14 mouse cellular contexts compared by ENCODE assay signal in the genomic region with DNA sequence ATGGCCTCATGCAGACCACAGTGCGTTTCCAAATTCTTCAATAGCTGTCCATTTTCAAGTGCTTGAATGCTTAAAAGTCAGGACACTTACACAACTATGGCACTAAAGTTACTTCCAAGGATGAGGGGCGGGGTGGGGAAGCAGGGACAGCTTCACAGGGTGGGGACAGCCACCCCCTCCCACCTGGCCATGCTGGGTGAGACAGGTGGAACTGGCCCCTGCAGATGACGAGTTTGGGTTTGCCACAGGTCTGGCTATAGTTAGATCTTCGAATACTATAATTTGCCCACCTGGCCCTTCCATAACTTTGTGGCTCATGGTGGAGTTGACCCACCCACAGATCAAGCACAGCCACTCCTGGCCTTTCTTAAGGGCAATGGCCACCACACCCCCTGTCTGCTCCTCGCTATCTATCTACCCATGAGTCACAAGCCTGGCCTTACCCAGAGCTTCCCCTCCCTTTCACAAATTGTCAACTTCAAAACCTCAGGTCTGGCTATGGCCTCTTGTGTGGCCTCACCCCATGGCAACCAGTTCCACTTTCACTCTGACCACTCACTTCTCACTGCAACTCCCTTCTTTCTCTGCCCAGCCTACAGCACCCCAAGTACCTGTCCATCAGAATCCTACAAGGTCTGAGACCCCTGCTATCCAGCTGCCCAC. TPM values are rescaled to one million over a fixed set of nuclear protein-coding genes. Genes with fewer than 3 reads are reported as not detected.
DNase-seq lines count a peak whose midpoint lies in the region; ATAC-seq and TF ChIP-seq lines count a peak whose summit lies in the region.
"Had no signal": no experiment of that assay in that cellular context is flagged by ENCODE, and none has a peak within 500 bp of the region (broad histone marks: within the 10 kb centered on the region; RNA-seq: fewer than 3 reads in every experiment).

No protein-coding gene starts in this region.

- WGBS in kidney, postnatal 0 days = 85% methylated on average over 5 of the region's 5 CpGs
- 81% methylated on average over 5 of the region's 5 CpGs for WGBS in intestine, embryonic 15.5 days
- 79% methylated on average over 5 of the region's 5 CpGs for WGBS in midbrain, embryonic 10.5 days

- TF ChIP-seq CTCF in kidney, postnatal 0 days (IDR thresholded peaks at IDR 0.05; ENCODE audit: low read depth) = no peak
- no peak for TF ChIP-seq CTCF in CH12.LX (conservative IDR thresholded peaks at IDR 0.05 in 1 of 2, IDR thresholded peaks at IDR 0.05 in 1 of 2; ENCODE audit: low read depth in 2 of 2, low read length in 2 of 2)

- TF ChIP-seq EP300 in CH12.LX (IDR thresholded peaks at IDR 0.05; ENCODE audit: low read length) = peak; percentile 77

- ATAC-seq in kidney, postnatal 0 days (replicated peaks; ENCODE audit: low FRiP score, low read depth) = peak; percentile 23; the same call in 1 of the 2 replicates
- ATAC-seq in intestine, embryonic 15.5 days = peak; percentile 83
- ATAC-seq in monocyte, adult 5-6 weeks (replicated peaks; ENCODE audit: insufficient number of reproducible peaks, low FRiP score, low TSS enrichment, poor library complexity, severe bottlenecking) = peak; percentile 91

- H3K4me1 ChIP-seq in kidney, postnatal 0 days (replicated peaks; ENCODE audit: insufficient read depth, low read length) = 0 out of 2 replicates have a peak, but pooled peaks cover 19% of the 10 kb centered on the region
- peaks cover 24 to 60% of the 10 kb centered on the region in 2 experiments for H3K4me1 ChIP-seq in CH12.LX (ENCODE audit: control insufficient read depth in 1 of 2, insufficient read depth in 2 of 2)
- peaks cover 25% of the 10 kb centered on the region for H3K4me1 ChIP-seq in intestine, embryonic 15.5 days (replicated peaks)
- H3K4me1 ChIP-seq in midbrain, embryonic 10.5 days = peaks cover 46% of the 10 kb centered on the region

- no peak for TF ChIP-seq RAD21 in CH12.LX (IDR thresholded peaks at IDR 0.05; ENCODE audit: low read depth, low read length)

- DNase-seq in kidney, postnatal 0 days (ENCODE audit: low spot score) = no peak
- DNase-seq in kidney, adult 11 months = no peak
- peak; percentile 64 for DNase-seq in CH12.LX (ENCODE audit: extremely low read depth)
- DNase-seq in cerebellum, postnatal 14 days = no peak
- DNase-seq in midbrain, embryonic 10.5 days (ENCODE audit: low spot score) = no peak
- DNase-seq in heart, postnatal 25 days (ENCODE audit: low spot score) = no peak
- DNase-seq: gastrocnemius, adult 2 months; kidney, adult 9 months had no signal

- H3K79me2 ChIP-seq in CH12.LX (replicated peaks; ENCODE audit: control insufficient read depth, extremely low read depth, insufficient read depth, poor library complexity, severe bottlenecking) = peaks cover 10% of the 10 kb centered on the region

- dilution Hi-C loops in CH12.LX (cut with MboI; ENCODE audit: extremely low pct_ligation_motif_present, extremely low pct_unique_long_range_greater_than_20kb, low sequenced_read_pairs) = no loop called here

- H3K27ac ChIP-seq in kidney, postnatal 0 days = no peak overlapping the region
- H3K27ac ChIP-seq in CH12.LX (ENCODE audit: insufficient read depth, low read depth) = no peak overlapping the region
- H3K27ac ChIP-seq in intestine, embryonic 15.5 days = no peak overlapping the region
- H3K27ac ChIP-seq in midbrain, embryonic 10.5 days (replicated peaks) = no peak overlapping the region
- H3K27ac ChIP-seq: gastrocnemius, adult 2 months; hindbrain, embryonic 12.5 days; limb, embryonic 12.5 days; neural tube, embryonic 13.5 days had no signal

- H3K4me3 ChIP-seq in kidney, postnatal 0 days (replicated peaks; ENCODE audit: low read depth, low read length) = no peak overlapping the region
- no peak overlapping the region for H3K4me3 ChIP-seq in CH12.LX (replicated peaks in 1 of 3; ENCODE audit: low read depth in 2 of 3, low read length in 2 of 3, poor library complexity in 1 of 3)
- H3K4me3 ChIP-seq in intestine, embryonic 15.5 days (replicated peaks) = no peak overlapping the region
- H3K4me3 ChIP-seq in midbrain, embryonic 10.5 days = no peak overlapping the region
- H3K4me3 ChIP-seq: gastrocnemius, adult 2 months; heart, embryonic 12.5 days; hindbrain, embryonic 12.5 days; limb, embryonic 12.5 days; neural tube, embryonic 13.5 days had no signal

- H3K9me3 ChIP-seq in kidney, postnatal 0 days (replicated peaks; ENCODE audit: low read length) = no peaks in the 10 kb centered on the region
- no peaks in the 10 kb centered on the region for H3K9me3 ChIP-seq in CH12.LX (replicated peaks; ENCODE audit: low read length)
- H3K9me3 ChIP-seq in intestine, embryonic 15.5 days = no peaks in the 10 kb centered on the region
- no peaks in the 10 kb centered on the region for H3K9me3 ChIP-seq in midbrain, embryonic 10.5 days (replicated peaks)
- H3K9me3 ChIP-seq: heart, embryonic 12.5 days; hindbrain, embryonic 12.5 days; limb, embryonic 12.5 days; neural tube, embryonic 13.5 days had no signal

- H3K27me3 ChIP-seq in kidney, postnatal 0 days (ENCODE audit: insufficient read depth, low read length) = no peaks in the 10 kb centered on the region
- H3K27me3 ChIP-seq in CH12.LX (replicated peaks) = no peaks in the 10 kb centered on the region
- H3K27me3 ChIP-seq in intestine, embryonic 15.5 days (replicated peaks) = no peaks in the 10 kb centered on the region
- 0 out of 2 replicates have a peak, but pooled peaks cover 6% of the 10 kb centered on the region for H3K27me3 ChIP-seq in midbrain, embryonic 10.5 days (ENCODE audit: low read depth, poor library complexity, severe bottlenecking)
- H3K27me3 ChIP-seq: heart, embryonic 12.5 days; hindbrain, embryonic 12.5 days; limb, embryonic 12.5 days; neural tube, embryonic 13.5 days had no signal

- intact Hi-C loops in heart, postnatal 25 days (cut with DNase I) = no loop called here

- TF ChIP-seq POLR2A in CH12.LX (IDR thresholded peaks at IDR 0.05; ENCODE audit: low read depth, low read length) = no peak

- H3K36me3 ChIP-seq in kidney, postnatal 0 days (ENCODE audit: insufficient read depth, low read length) = no peaks in the 10 kb centered on the region
- peaks cover 0 to 4% of the 10 kb centered on the region in 2 experiments for H3K36me3 ChIP-seq in CH12.LX (replicated peaks in 1 of 2; ENCODE audit: control insufficient read depth in 1 of 2, insufficient read depth in 1 of 2, low read length in 1 of 2)
- no peaks in the 10 kb centered on the region for H3K36me3 ChIP-seq in intestine, embryonic 15.5 days
- H3K36me3 ChIP-seq in midbrain, embryonic 10.5 days = no peaks in the 10 kb centered on the region
- H3K36me3 ChIP-seq: heart, embryonic 12.5 days; hindbrain, embryonic 12.5 days; limb, embryonic 12.5 days; neural tube, embryonic 13.5 days had no signal

- no peak overlapping the region for H3K4me2 ChIP-seq in kidney, postnatal 0 days (ENCODE audit: low read length)
- H3K4me2 ChIP-seq in CH12.LX (ENCODE audit: insufficient read depth, low read depth, poor library complexity, severe bottlenecking) = peak overlapping the region; percentile 51
- no peak overlapping the region for H3K4me2 ChIP-seq in intestine, embryonic 15.5 days (replicated peaks)
- H3K4me2 ChIP-seq: heart, embryonic 12.5 days; hindbrain, embryonic 12.5 days; limb, embryonic 12.5 days; neural tube, embryonic 13.5 days had no signal

- no peak overlapping the region for H3K9ac ChIP-seq in kidney, postnatal 0 days (ENCODE audit: low read depth, low read length)
- no peak overlapping the region for H3K9ac ChIP-seq in CH12.LX (ENCODE audit: insufficient read depth, low read depth)
- no peak overlapping the region for H3K9ac ChIP-seq in intestine, embryonic 15.5 days
- H3K9ac ChIP-seq: heart, embryonic 12.5 days; hindbrain, embryonic 12.5 days; limb, embryonic 12.5 days; neural tube, embryonic 13.5 days had no signal

- in situ Hi-C loops in CH12.LX (cut with MboI; ENCODE audit: low pct_ligation_motif_present, low pct_unique_long_range_greater_than_20kb, low sequenced_read_pairs) = no loop called here

TF ChIP-seq in CH12.LX, 34 proteins besides CTCF, POLR2A, EP300 and RAD21 (continues in another document):
- TF ChIP-seq MAZ (IDR thresholded peaks at IDR 0.05; ENCODE audit: low read depth, low read length) (no peak), IRF4 (IDR thresholded peaks at IDR 0.05; ENCODE audit: low read depth, low read length) (peak; percentile 94), ZNF384 (IDR thresholded peaks at IDR 0.05; ENCODE audit: low read depth, low read length) (no peak), SIN3A (IDR thresholded peaks at IDR 0.05; ENCODE audit: low read length) (no peak; the same call in 1 of the 2 replicates), ZMIZ1 (IDR thresholded peaks at IDR 0.05; ENCODE audit: low read depth, low read length) (no peak), ZC3H11A (IDR thresholded peaks at IDR 0.05; ENCODE audit: low read depth, low read length) (no peak), BHLHE40 (IDR thresholded peaks at IDR 0.05; ENCODE audit: low read depth, low read length) (no peak), MEF2A (IDR thresholded peaks at IDR 0.05; ENCODE audit: borderline replicate concordance, low read depth, low read length) (peak; percentile 51; the same call in 1 of the 2 replicates), MXI1 (IDR thresholded peaks at IDR 0.05; ENCODE audit: low read depth, low read length) (peak; percentile 57; the same call in 1 of the 2 replicates), ELF1 (IDR thresholded peaks at IDR 0.05; ENCODE audit: low read depth, low read length) (no peak), ZKSCAN1 (IDR thresholded peaks at IDR 0.05; ENCODE audit: borderline replicate concordance, low read depth, low read length) (no peak), NRF1 (IDR thresholded peaks at IDR 0.05; ENCODE audit: low read depth, low read length) (no peak), CHD1 (IDR thresholded peaks at IDR 0.05; ENCODE audit: low read depth, low read length) (no peak), RCOR1 (conservative IDR thresholded peaks at IDR 0.05; ENCODE audit: low read depth, low read length) (no peak), JUND (conservative IDR thresholded peaks at IDR 0.05; ENCODE audit: low read depth, low read length) (no peak), GABPA (IDR thresholded peaks at IDR 0.05; ENCODE audit: insufficient replicate concordance, low read depth, low read length) (no peak), MYC (IDR thresholded peaks at IDR 0.05; ENCODE audit: low read depth, low read length) (no peak), MAFK (IDR thresholded peaks at IDR 0.05; ENCODE audit: insufficient replicate concordance, low read length) (no peak)

RNA-seq across cellular contexts. Expression of a gene that starts 16.2 kb away (rescaled TPM):
- 20.5 and 22.1 TPM in 2 replicates for polyA plus RNA-seq in kidney, postnatal 0 days (2015; fragmentation: Nextera tagmentation; extraction: Ambion mirVana)
- total RNA-seq in CH12.LX (2012; rRNA removed) = 12.5 and 15.4 TPM in 2 replicates
- 15.7 and 15.8 TPM in 2 replicates for total RNA-seq in CH12.LX (2014; rRNA removed)
- 14.9 and 15.8 TPM in 2 replicates for polyA plus RNA-seq in CH12.LX (2012; ENCODE audit: insufficient read length, low read depth)
- polyA plus RNA-seq in intestine, embryonic 15.5 days (2015; fragmentation: Nextera tagmentation; extraction: Ambion mirVana) = 14.1 and 16.1 TPM in 2 replicates
- 4.6 to 6.6 TPM (median 4.8 TPM) in 3 replicates for total RNA-seq in monocyte, adult 5-6 weeks (2017)
- 5.8 and 6.5 TPM in 2 replicates for polyA plus RNA-seq in midbrain, embryonic 10.5 days (2016; fragmentation: Nextera tagmentation; extraction: Ambion mirVana)
- total RNA-seq in heart, postnatal 25 days (2021) = 10 to 100 TPM; 17.2 to 18.4 TPM

Comparison
In these comparisons a context has a peak if more than half of its experiments do, and no peak if none do; other contexts are left out.
1. ATAC-seq: peak in every context shown above with its lines; median percentile 91 in monocyte, adult 5-6 weeks; 83 in intestine, embryonic 15.5 days; 23 in kidney, postnatal 0 days.